Mouse (Mus musculus) midbrain, embryonic 14.5 days (tissue): ENCODE results near the gene Myrfl. TPM values are rescaled to one million over a fixed set of nuclear protein-coding genes. Genes with fewer than 3 reads are reported as not detected.

Experiments
- ATAC-seq: fragments of 200-750 bp; cut with Nextera tagmentation; 2 replicates; pipeline ENCODE4 v1.8.0; 2017; ENCODE audit warnings: moderate number of reproducible peaks, moderate library complexity; ENCODE audit not compliant: low FRiP score, low TSS enrichment
- DNase-seq: peaks from one replicate; pipeline ENCODE4 v3.0.0-alpha.2; 2015
- H3K27ac ChIP-seq: fragments of 300-500 bp; sonication (generic); replicated peaks from 2 replicates; pipeline ENCODE4 v1.5.1; 2014; ENCODE audit warnings: mild to moderate bottlenecking, low read depth, low read length, moderate library complexity
- H3K27me3 ChIP-seq: fragments of 300-500 bp; sonication (generic); 2 replicates; pipeline ENCODE4 v1.6.1; 2014; ENCODE audit warnings: low read length, control low read depth, mixed read lengths; ENCODE audit not compliant: control insufficient read depth, insufficient read depth
- H3K36me3 ChIP-seq: fragments of 300-500 bp; sonication (generic); 2 replicates; pipeline ENCODE4 v1.6.1; 2014; ENCODE audit warnings: low read length, control low read depth; ENCODE audit not compliant: control insufficient read depth, insufficient read depth
- H3K4me1 ChIP-seq: fragments of 300-500 bp; sonication (generic); 2 replicates; pipeline ENCODE4 v1.6.1; 2014; ENCODE audit warnings: mild to moderate bottlenecking, antibody characterized with exemption, low read length, control low read depth; ENCODE audit not compliant: control insufficient read depth, insufficient read depth
- H3K4me2 ChIP-seq: fragments of 300-500 bp; sonication (generic); 2 replicates; pipeline ENCODE4 v1.6.1; 2014; ENCODE audit warnings: mild to moderate bottlenecking, low read length, moderate library complexity
- H3K4me3 ChIP-seq: fragments of 300-500 bp; sonication (generic); replicated peaks from 2 replicates; pipeline ENCODE4 v1.5.1; 2014; ENCODE audit warnings: low read depth, low read length
- H3K9ac ChIP-seq: fragments of 300-500 bp; sonication (generic); replicated peaks from 2 replicates; pipeline ENCODE4 v1.6.1; 2014; ENCODE audit warnings: mild to moderate bottlenecking, low read length, moderate library complexity
- H3K9me3 ChIP-seq: fragments of 300-500 bp; sonication (generic); 2 replicates; pipeline ENCODE4 v1.6.1; 2016; ENCODE audit warnings: low read length, control low read depth, mixed read lengths; ENCODE audit not compliant: control insufficient read depth
- WGBS: fragments of 180-500 bp; shearing (Covaris S2); extraction: QIAGEN DNeasy Blood & Tissue Kit; methylation state at CpG from one replicate; pipeline ENCODE4 v1.1.7; 2014; 5-methylcytosine and 5-hydroxymethylcytosine counted together
- polyA plus RNA-seq: library from polyadenylated mRNA; unstranded; fragments of >200 nt; fragmentation: Nextera tagmentation; extraction: Ambion mirVana; gene quantifications from 2 replicates; pipeline ENCODE4 v1.2.1, GENCODE M21; 2014

Myrfl gene
- polyA plus RNA-seq, 1 experiment from 2014 or later, result 0.14 TPM

GRCm38 (mm10) chr10:116904503-116904908, 7.8 kb upstream of the Myrfl start:
- WGBS, result 92% methylated on average over 10 of the region's 10 CpGs
- H3K9ac ChIP-seq, result no peak overlapping the region

GRCm38 (mm10) chr10:116895108-116895833, 1.4 kb downstream of the Myrfl start:
- Histone ChIP-seq H3K36me3 (no peaks in the 10 kb centered on the region), H3K9ac (no peak overlapping the region), H3K4me1 (no peaks in the 10 kb centered on the region), H3K27ac (no peak overlapping the region), H3K4me3 (no peak overlapping the region), H3K9me3 (no peaks in the 10 kb centered on the region), H3K27me3 (no peaks in the 10 kb centered on the region), H3K4me2 (no peak overlapping the region)
- ATAC-seq (no peak), DNase-seq (no peak)
- 87% methylated on average over 12 of the region's 12 CpGs for WGBS

More at GRCm38 (mm10) chr10:116904503-116904908, 7.8 kb upstream of the Myrfl start:
- no peaks in the 10 kb centered on the region for H3K27me3 ChIP-seq
- H3K4me3 ChIP-seq, result no peak overlapping the region
- H3K9me3 ChIP-seq, result no peaks in the 10 kb centered on the region
- ATAC-seq (no peak), DNase-seq (no peak)
- no peak overlapping the region for H3K4me2 ChIP-seq
- peaks cover 44% of the 10 kb centered on the region for H3K36me3 ChIP-seq
- no peaks in the 10 kb centered on the region for H3K4me1 ChIP-seq
- no peak overlapping the region for H3K27ac ChIP-seq

DNA sequence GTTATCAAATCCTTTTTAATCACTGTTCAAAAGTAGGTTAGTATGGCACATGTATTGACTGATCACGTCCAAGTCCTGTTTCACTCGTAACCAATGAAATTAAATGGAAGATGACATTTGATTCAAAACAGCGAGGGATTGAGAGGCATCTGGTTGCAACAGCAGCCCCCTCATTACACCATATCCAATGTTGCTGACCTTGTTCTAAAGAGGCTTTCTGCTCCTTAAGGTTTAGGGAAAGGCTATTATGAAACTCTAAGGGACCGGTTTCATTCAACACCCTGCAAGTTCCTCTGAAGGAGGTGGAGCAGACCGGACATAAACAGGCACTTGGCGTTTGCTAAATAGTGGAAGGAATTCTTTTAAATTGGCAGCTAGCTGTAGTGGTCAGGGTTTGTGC, 2.2 kb downstream of the Myrfl start:
- Histone ChIP-seq H3K4me3 (no peak overlapping the region), H3K27ac (no peak overlapping the region), H3K9ac (no peak overlapping the region), H3K36me3 (no peaks in the 10 kb centered on the region), H3K4me2 (no peak overlapping the region), H3K9me3 (no peaks in the 10 kb centered on the region), H3K4me1 (no peaks in the 10 kb centered on the region), H3K27me3 (no peaks in the 10 kb centered on the region)
- ATAC-seq (no peak), DNase-seq (no peak)
- WGBS, result 82% methylated on average over 6 of the region's 6 CpGs

DNA sequence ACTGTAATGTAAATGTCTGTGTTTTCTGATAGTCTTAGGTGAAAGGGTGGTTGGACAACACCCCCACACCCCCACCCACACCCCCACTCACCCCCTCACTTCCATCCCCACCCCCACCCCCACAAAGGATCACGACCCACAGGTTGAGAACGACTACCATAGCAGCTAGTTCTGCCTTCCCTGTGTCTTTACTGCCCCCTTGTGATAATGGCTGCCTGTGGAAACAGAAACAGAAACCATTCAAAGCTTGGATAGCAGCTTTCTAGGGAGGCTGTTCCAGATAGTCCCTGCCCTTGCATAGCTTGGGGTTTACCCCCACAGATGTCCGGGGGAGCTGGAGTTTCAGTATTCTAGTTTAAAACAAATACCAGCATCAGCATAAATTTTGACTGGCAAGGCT, 3.0 kb downstream of the Myrfl start:
- Histone ChIP-seq H3K9me3 (no peaks in the 10 kb centered on the region), H3K36me3 (no peaks in the 10 kb centered on the region), H3K27me3 (no peaks in the 10 kb centered on the region), H3K9ac (no peak overlapping the region), H3K27ac (no peak overlapping the region), H3K4me2 (no peak overlapping the region), H3K4me3 (no peak overlapping the region), H3K4me1 (no peaks in the 10 kb centered on the region)
- DNase-seq, result peak; percentile 67
- ATAC-seq, result no peak
- WGBS, result 26% methylated on average over 3 of the region's 3 CpGs

DNA sequence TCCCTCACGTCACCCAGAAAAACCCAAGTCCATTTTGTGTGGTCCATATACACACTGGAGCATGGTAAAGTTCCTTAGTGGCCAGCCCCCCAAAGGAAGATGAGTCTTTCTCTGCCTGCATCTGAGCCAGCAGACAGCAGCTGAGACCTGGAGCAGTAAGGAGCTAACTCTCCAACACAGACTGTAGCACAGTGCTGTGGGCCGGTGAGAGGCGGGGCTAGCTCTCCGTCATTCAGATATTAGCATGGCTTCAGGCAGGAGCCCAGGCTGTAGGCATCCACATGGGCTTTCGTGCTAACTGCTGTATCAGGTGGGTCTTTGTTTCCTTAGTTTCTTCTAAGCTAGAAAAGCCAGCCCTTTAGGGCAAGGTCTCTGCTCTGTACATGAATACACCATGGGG, 6.1 kb downstream of the Myrfl start:
- WGBS, result 45% methylated on average over 5 of the region's 5 CpGs

GRCm38 (mm10) chr10:116884552-116884951, 12.2 kb downstream of the Myrfl start:
- ATAC-seq (no peak), DNase-seq (no peak)
- no peaks in the 10 kb centered on the region for H3K9me3 ChIP-seq
- H3K4me1 ChIP-seq, result no peaks in the 10 kb centered on the region
- H3K27ac ChIP-seq, result no peak overlapping the region
- no peaks in the 10 kb centered on the region for H3K27me3 ChIP-seq
- H3K9ac ChIP-seq, result no peak overlapping the region
- no peak overlapping the region for H3K4me2 ChIP-seq
- no peak overlapping the region for H3K4me3 ChIP-seq
- H3K36me3 ChIP-seq, result no peaks in the 10 kb centered on the region
- WGBS, result 86% methylated on average over 3 of the region's 3 CpGs

More for the DNA sequence above, 6.1 kb downstream of the Myrfl start:
- no peak overlapping the region for H3K27ac ChIP-seq
- ATAC-seq, result peak; percentile 53
- H3K4me2 ChIP-seq, result no peak overlapping the region
- H3K27me3 ChIP-seq, result no peaks in the 10 kb centered on the region
- H3K4me1 ChIP-seq, result no peaks in the 10 kb centered on the region
- DNase-seq, result peak; percentile 51
- H3K9me3 ChIP-seq, result no peaks in the 10 kb centered on the region
- H3K9ac ChIP-seq, result no peak overlapping the region
- H3K4me3 ChIP-seq, result no peak overlapping the region
- no peaks in the 10 kb centered on the region for H3K36me3 ChIP-seq

- 72% methylated on average over 5 of the region's 5 CpGs for WGBS
- no peak overlapping the region for H3K9ac ChIP-seq
- no peaks in the 10 kb centered on the region for H3K27me3 ChIP-seq
- ATAC-seq (no peak), DNase-seq (no peak)
- H3K4me1 ChIP-seq, result no peaks in the 10 kb centered on the region
- no peaks in the 10 kb centered on the region for H3K9me3 ChIP-seq
- H3K36me3 ChIP-seq, result no peaks in the 10 kb centered on the region
- H3K4me3 ChIP-seq, result no peak overlapping the region
- no peak overlapping the region for H3K27ac ChIP-seq
- no peak overlapping the region for H3K4me2 ChIP-seq
Observed at GRCm38 (mm10) chr10:116883531-116883930, 13.2 kb downstream of the Myrfl start.

DNA sequence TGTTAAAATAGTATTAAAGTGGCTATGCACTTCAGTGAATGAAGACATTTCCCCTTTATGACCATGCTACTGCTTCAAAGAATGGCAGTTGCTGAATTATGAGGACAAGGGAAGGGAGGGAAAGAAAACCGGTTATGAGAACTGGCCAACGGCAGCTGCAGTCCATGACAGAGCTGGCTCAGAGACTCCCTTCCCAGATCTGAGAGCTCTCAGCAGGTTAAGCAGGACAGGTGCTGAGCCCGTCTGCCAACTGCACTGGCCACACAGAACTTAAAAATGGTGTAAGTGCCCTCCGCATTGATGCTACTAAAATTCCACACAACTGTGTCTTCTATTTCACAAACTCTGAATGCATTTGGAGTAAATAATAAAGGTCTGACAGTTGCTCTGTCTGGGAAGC, 19.3 kb downstream of the Myrfl start:
- 92% methylated on average over 4 of the region's 4 CpGs for WGBS

DNA sequence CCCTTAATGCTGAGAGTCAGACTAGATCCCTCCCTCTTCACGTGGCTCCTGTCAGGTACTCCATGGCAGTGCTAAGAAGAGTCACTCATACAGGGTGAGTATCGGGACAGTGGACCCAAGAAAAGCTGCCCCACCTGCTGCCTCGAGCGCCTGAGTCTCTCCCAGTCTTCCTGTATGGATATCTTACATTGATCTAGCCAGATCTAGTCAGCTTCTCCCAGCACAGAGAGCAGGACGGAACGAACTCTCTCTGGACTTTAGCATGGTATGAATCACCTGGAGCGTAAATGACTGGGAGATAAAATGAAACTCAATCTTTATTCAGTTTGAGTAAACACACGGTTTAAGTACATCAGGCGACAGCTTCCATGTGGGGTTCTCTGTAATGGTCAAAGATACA, 22.2 kb downstream of the Myrfl start:
- Histone ChIP-seq H3K9ac (no peak overlapping the region), H3K4me1 (no peaks in the 10 kb centered on the region), H3K4me3 (no peak overlapping the region), H3K4me2 (no peak overlapping the region), H3K36me3 (no peaks in the 10 kb centered on the region), H3K27me3 (no peaks in the 10 kb centered on the region), H3K9me3 (no peaks in the 10 kb centered on the region), H3K27ac (no peak overlapping the region)
- no peak for DNase-seq
- ATAC-seq, result no peak
- WGBS, result 81% methylated on average over 9 of the region's 9 CpGs

More for the DNA sequence above, 19.3 kb downstream of the Myrfl start:
- H3K36me3 ChIP-seq, result no peaks in the 10 kb centered on the region
- H3K4me2 ChIP-seq, result no peak overlapping the region
- ATAC-seq (no peak), DNase-seq (no peak)
- no peak overlapping the region for H3K4me3 ChIP-seq
- no peaks in the 10 kb centered on the region for H3K9me3 ChIP-seq
- no peaks in the 10 kb centered on the region for H3K4me1 ChIP-seq
- H3K9ac ChIP-seq, result no peak overlapping the region
- H3K27me3 ChIP-seq, result no peaks in the 10 kb centered on the region
- H3K27ac ChIP-seq, result no peak overlapping the region
